Mouse (Mus musculus) adrenal gland, postnatal 14 days (tissue): Measurements from ENCODE around the gene Carf. TPM values are rescaled to one million over a fixed set of nuclear protein-coding genes. Genes with fewer than 3 reads are reported as not detected.

Experiments
- DNase-seq: peaks from one replicate; pipeline ENCODE4 v3.0.0; 2021; ENCODE audit warnings: mixed read lengths
- total RNA-seq: library from RNA; stranded (reverse); gene quantifications from 2 replicates; pipeline ENCODE4 v1.2.3, GENCODE M21; 2021

The Carf gene
- total RNA-seq, 1 experiment from 2014 or later: 12.0 TPM

DNA sequence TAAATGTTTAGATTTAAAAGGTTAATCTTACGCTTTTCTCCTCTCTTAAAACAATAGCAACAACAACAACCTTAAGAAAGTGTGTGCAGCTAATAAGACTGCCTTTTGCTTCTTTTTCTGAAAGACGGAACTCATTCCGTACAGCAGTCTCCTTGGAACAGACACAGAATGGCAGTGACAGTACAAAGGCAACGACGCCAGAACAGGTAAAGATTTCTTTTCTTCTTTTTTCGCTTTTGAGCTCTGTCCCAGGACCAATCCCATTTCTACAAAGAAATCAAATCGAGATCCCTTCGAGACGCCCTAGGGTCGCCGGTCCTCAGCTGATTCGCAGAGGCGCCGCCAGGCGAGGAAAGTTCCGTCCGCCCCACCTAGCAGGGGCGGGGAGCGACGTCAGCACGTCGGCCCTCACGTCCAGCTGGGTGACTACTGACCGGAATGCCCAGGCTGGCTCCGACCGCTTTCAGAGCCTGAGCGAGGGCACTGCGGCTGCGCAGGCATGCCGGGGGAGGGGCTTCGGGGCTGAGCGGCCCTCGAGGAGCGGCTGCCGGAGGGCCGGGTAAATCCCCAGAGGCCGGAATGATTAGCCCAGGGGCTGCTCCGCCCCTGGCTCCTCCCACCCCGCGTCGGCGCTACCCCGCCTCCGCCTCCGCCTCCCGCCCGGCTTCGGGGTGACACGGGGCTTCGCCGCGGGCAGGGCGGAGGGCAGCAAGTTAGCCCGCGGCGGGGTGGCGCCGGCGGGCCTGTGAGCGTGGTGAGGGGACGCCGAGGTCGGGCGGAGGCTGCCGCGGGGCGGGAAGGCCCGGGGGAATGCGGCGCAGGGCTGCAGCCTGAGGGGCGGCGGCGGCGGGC lies 82.1 kb downstream of the Carf start, which contains the start of gene Nbeal1:
Gene Nbeal1, plus strand, starts transcription at position 668 of the 852 bp plus-strand sequence.
- peak; percentile 100 for DNase-seq

DNA sequence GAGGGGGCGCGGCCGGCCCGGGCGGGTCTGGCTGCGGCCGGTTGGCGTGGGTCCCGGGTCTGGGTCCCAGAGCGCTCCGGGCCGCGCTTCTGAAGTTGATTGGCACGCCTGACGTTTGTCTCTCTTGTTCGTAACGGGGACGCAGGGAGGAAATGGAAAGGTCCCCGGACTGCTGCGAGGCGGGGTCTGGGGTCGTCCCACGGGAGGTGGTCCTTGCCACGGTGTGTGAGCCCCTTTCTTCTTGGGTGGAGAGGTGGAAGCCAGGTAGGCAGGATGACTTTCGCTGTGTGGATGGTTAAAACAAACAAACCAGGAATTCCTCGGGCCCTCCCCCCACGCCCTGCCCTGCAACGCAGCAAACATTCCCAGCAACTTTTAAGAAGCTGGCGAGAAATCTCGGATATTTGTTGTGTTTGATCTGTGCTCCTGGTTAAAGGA lies 82.8 kb downstream of the Carf start:
- no peak for DNase-seq

DNA sequence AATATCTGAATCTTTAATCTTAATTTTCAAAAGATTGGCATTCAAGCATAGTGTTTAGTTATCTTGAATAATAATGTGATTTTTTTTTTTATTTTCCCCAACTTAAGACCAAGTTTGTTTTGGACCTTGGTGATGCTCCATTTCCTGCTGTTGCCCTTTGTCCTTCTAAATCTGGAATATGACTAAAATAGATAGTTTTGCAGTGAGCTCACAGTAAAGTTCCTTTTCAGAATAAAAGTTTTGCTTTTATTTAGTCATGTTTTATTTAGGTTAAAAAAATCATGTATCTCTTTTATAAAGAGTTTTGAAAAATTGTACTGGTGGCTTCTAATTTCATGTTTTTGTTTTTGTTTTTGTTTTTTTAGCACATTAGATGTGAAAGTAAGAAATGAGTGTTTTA lies 90.4 kb downstream of the Carf start:
- no peak for DNase-seq

DNA sequence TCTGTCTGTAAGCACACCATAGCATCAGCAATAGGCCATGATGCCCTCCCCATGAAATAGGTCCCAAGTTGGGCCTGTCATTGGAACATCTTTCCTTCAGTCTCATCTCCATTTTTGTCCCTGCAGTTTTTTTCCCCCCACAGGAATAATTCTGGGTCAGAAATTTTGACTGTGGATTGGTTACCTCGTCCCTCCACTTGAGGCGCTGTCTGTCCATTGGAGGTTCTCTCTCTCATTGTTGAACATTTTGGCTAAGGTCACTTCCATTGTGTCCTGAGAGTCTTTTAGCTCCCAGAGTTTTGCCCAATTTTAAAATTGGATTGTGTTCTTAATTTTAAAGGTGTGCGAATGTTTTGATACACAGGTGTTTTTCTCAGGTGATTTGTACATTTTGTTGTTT lies 98.8 kb downstream of the Carf start:
- DNase-seq: peak; percentile 17

DNA sequence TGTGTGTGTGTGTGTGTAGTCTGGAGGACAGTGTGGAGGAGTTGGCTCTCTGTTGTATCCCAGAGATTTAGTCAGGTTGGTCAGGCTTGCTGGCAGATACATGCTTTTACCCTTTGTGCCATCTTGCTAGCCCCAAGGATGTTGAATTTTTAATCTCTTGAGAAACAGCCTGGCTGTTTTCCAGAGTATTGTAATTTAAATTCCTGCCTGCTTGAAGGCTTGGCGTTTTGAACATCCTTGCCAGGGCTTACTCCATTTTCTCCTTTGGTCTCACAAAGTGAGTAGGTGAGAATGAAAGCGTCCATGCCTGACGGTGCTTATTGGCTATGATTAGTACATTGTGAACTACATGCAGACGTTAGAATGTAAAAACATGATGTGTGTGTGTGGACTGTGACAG lies 101.0 kb downstream of the Carf start:
- no peak for DNase-seq

Other genes starting within 250 kb of the Carf start
- 36.9 and 43.3 TPM in 2 replicates for gene Fam117b, start 185.2 kb upstream of the Carf start, total RNA-seq
- 1.7 and 2.1 TPM in 2 replicates for gene Ica1l, start 55.1 kb upstream of the Carf start, total RNA-seq
- gene Wdr12, start 398 bp downstream of the Carf start, total RNA-seq: 18.5 and 25.7 TPM in 2 replicates
- gene Nbeal1, start 82.4 kb downstream of the Carf start, total RNA-seq: 45.8 and 47.7 TPM in 2 replicates
- 26.5 and 27.6 TPM in 2 replicates for gene Cyp20a1, start 245.1 kb downstream of the Carf start, total RNA-seq